Mouse (Mus musculus): ENCODE data around the gene Thtpa. TPM values are rescaled to one million over a fixed set of nuclear protein-coding genes. Genes with fewer than 3 reads are reported as not detected.

The Thtpa gene
- polyA plus RNA-seq, 1 experiment from 2014 or later: 19.8 TPM

DNA sequence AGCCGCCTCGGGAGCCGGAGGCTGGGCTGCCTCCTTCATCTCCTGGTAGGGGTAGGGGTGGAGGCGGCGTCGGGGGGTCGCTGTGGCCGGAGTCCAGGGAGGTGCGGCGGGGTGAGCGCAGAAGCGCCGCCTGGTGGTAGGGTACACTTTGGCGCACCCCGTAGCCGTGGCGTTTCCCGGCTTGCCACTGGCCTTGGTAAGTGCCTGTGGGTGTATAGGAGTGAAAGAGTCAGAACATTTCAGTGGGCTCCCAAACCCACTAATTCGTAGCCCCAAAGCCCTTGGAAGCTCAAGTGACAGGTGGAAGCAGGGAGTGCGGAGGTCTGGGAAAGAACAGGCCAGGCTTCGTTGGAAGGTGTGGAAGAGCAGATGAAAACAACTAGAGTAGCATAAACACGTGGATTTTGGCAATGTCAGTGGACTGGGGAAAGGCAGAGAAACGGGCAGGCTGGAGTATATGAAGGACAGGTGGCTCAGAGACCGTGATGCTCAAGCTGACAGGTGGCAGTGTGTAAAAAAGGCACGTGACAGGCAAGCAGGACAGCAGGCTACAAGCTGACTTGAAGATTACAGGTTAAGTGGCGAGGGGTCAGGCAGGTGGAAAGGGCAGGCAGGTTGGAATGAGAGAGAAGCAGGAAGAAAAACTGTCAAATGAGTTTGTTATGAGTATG, 19.5 kb downstream of the Thtpa start:
- no peak for ATAC-seq (ENCODE audit: insufficient number of reproducible peaks, insufficient read depth, low FRiP score, low read depth)
- Histone ChIP-seq H3K4me1 (ENCODE audit: control insufficient read depth, insufficient read depth, low read length) (peaks cover 19% of the 10 kb centered on the region; the same call in 1 of the 2 replicates), H3K4me2 (replicated peaks; ENCODE audit: low read depth, low read length) (peak overlapping the region; percentile 99), H3K9ac (replicated peaks; ENCODE audit: low read depth, low read length) (no peak overlapping the region), H3K27ac (ENCODE audit: low read length) (no peak overlapping the region), H3K36me3 (ENCODE audit: control insufficient read depth, insufficient read depth, low read length) (no peaks in the 10 kb centered on the region), H3K4me3 (ENCODE audit: low read depth, low read length) (peak overlapping the region; percentile 65), H3K27me3 (ENCODE audit: control insufficient read depth, insufficient read depth, low read length) (peaks cover 15% of the 10 kb centered on the region), H3K9me3 (ENCODE audit: control insufficient read depth, low read depth, low read length) (no peaks in the 10 kb centered on the region)
- whole genome bisulfite sequencing: 7% methylated on average over 26 of the region's 26 CpGs

DNA sequence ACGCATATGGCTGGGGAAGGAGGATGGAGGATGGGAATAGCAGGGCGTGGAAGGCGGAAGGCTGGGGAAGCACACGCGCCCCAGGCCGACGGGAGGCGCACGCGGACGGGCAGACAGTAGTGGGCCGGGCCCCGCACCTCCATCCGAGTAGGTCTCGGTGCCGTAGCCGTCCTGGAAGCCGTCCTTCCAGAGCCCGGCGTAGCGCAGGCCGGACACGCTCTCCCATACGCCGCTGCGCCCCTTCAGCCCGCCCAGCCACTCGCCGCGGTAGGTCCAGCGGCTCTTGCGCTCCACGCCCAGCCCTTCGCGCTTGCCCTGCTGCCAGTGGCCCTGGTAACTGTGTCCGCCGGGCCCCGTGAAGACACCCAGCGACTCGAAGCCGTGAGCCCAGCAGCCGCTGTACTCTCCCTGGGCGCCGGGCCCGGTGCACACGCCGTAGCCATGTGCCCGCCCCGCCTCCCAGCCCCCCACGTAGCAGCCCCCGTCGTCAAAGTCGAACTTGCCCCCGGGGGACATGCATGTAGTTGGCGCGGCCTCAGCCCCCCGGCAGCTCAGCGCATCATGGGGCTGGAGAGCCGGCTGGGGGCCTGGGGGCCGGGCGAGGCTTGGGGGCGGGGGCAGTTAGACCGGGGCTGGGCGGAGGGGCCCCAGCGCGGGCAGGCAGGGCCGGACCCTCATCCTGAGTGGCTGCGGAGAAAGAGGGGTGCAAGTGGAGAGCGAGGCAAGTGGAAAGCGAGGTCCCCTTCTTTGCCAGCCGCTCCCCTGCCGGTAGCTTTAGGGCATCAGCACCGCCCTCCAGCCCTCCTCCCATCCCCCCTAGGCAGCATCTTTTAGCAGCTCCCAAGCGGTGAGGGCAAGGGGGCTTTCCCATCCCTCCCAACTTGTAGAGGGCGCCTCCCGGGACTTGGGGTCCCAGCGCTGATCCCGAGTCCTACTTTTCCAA, 20.4 kb downstream of the Thtpa start:
- Histone ChIP-seq H3K4me3 (ENCODE audit: low read depth, low read length) (peak overlapping the region; percentile 65), H3K4me2 (replicated peaks; ENCODE audit: low read depth, low read length) (peak overlapping the region; percentile 99), H3K9me3 (ENCODE audit: control insufficient read depth, low read depth, low read length) (no peaks in the 10 kb centered on the region), H3K27me3 (ENCODE audit: control insufficient read depth, insufficient read depth, low read length) (peaks cover 15% of the 10 kb centered on the region), H3K27ac (ENCODE audit: low read length) (no peak overlapping the region), H3K4me1 (ENCODE audit: control insufficient read depth, insufficient read depth, low read length) (peaks cover 15% of the 10 kb centered on the region; the same call in 1 of the 2 replicates), H3K36me3 (ENCODE audit: control insufficient read depth, insufficient read depth, low read length) (no peaks in the 10 kb centered on the region), H3K9ac (replicated peaks; ENCODE audit: low read depth, low read length) (peak overlapping the region; percentile 40)
- under 1% methylated on average over 71 of the region's 78 CpGs for WGBS
- peak; percentile 37 for ATAC-seq (ENCODE audit: insufficient number of reproducible peaks, insufficient read depth, low FRiP score, low read depth)

DNA sequence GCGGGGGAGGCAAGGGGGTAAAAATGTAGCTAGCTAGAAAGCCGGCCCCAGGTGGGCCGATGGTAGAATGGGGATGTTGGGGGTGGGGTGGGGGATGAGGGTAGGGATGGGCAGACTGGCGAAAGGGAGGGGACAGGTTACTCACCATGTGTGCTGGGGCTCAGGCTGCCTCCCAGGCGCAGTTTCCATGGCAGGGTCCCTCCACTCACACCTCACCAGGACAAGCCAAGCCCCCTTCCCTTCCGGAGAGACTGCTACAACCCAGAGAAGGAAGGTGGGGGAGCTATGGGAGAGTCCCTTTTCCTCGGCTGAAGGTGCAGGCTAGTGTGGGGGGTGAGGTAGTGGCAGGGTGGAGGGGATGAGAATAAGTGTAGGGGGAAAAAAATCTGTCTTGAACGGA, 21.3 kb downstream of the Thtpa start:
- Histone ChIP-seq H3K36me3 (ENCODE audit: control insufficient read depth, insufficient read depth, low read length) (no peaks in the 10 kb centered on the region), H3K4me3 (ENCODE audit: low read depth, low read length) (peak overlapping the region; percentile 65), H3K9me3 (ENCODE audit: control insufficient read depth, low read depth, low read length) (no peaks in the 10 kb centered on the region), H3K4me2 (replicated peaks; ENCODE audit: low read depth, low read length) (peak overlapping the region; percentile 99), H3K4me1 (ENCODE audit: control insufficient read depth, insufficient read depth, low read length) (peaks cover 15% of the 10 kb centered on the region; the same call in 1 of the 2 replicates), H3K27me3 (ENCODE audit: control insufficient read depth, insufficient read depth, low read length) (peaks cover 15% of the 10 kb centered on the region), H3K27ac (ENCODE audit: low read length) (no peak overlapping the region), H3K9ac (replicated peaks; ENCODE audit: low read depth, low read length) (no peak overlapping the region; the same call in 1 of the 2 replicates)
- ATAC-seq (ENCODE audit: insufficient number of reproducible peaks, insufficient read depth, low FRiP score, low read depth): no peak
- 0% methylated on average over 8 of the region's 8 CpGs for WGBS

DNA sequence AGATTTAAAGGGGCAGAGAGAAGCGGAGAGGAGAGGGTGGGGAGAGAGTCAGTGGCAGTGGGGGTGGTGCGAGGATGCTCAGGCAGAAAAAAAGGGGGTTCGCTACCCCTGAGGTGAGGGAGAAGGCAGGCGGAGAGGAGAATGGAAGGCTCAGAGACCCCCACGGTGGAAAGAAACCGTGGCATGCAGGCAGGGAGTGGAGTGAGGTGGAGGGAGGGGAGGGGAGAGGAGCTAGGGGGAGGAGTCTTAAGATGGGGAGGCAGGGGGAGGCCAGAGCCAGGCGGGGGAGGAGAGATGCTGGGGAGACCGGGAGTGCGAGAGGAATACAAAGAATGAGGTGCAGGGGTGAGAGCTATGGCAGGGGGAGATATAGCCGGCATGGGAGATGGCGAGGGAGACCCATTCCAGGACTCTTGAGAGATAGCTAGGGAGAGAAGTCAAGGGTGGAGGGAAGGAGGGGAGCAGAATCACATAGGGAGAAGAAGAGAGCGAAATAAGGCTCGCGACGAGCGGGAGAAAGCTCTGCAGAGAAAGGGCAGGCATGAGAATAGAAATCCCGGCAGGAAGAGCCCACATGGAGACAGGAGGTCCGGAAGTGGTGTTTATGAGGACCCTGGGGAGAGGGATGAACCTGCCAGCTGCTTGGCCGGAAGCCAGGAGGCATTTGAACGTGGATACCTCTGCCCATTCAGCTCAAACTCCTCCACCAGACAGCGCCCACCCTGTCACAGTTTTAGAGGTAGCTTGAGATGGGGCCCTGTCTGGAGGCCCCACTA, 22.0 kb downstream of the Thtpa start, which contains the start of gene Jph4:
Gene Jph4 (minus strand): TSS at position 511 of the 776 bp plus-strand sequence.
- Histone ChIP-seq H3K4me3 (ENCODE audit: low read depth, low read length) (peak within 1 kb of the TSS; percentile 65; the same call in 1 of the 2 replicates), H3K9ac (replicated peaks; ENCODE audit: low read depth, low read length) (no peak within 1 kb of the TSS; the same call in 1 of the 2 replicates), H3K4me2 (replicated peaks; ENCODE audit: low read depth, low read length) (peak within 1 kb of the TSS; percentile 99), H3K27ac (ENCODE audit: low read length) (no peak within 1 kb of the TSS; the same call in 1 of the 2 replicates), H3K36me3 (ENCODE audit: control insufficient read depth, insufficient read depth, low read length) (no peaks in the 10 kb centered on the region), H3K4me1 (ENCODE audit: control insufficient read depth, insufficient read depth, low read length) (peaks cover 15% of the 10 kb centered on the region; the same call in 1 of the 2 replicates), H3K9me3 (ENCODE audit: control insufficient read depth, low read depth, low read length) (no peaks in the 10 kb centered on the region), H3K27me3 (ENCODE audit: control insufficient read depth, insufficient read depth, low read length) (peaks cover 15% of the 10 kb centered on the region)
- 3% methylated on average over 21 of the region's 21 CpGs for WGBS
- ATAC-seq (ENCODE audit: insufficient number of reproducible peaks, insufficient read depth, low FRiP score, low read depth): no peak

DNA sequence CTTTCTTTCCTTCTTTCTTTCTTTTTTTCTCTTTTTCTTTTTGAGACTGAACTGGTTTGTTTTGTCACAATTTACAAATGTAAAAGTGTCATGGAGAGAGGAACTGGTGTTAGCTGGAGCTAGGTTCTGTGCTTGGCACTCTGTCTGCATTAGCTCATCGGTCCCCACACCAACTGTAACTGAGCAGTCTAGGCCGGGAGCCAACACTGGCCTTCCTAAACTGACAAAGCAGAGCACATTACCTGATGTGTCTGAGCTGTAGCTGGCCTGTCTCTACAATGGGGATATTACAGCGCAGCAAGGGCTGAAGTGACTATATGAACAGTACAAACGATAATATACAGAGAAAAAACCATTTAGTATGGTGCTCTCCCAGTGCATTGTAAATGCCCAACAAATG, 24.3 kb downstream of the Thtpa start:
- H3K4me3 ChIP-seq (ENCODE audit: low read depth, low read length): no peak overlapping the region
- 84% methylated on average over 4 of the region's 4 CpGs for WGBS
- H3K9me3 ChIP-seq (ENCODE audit: control insufficient read depth, low read depth, low read length): no peaks in the 10 kb centered on the region
- no peak for ATAC-seq (ENCODE audit: insufficient number of reproducible peaks, insufficient read depth, low FRiP score, low read depth)
- H3K4me1 ChIP-seq (ENCODE audit: control insufficient read depth, insufficient read depth, low read length): peaks cover 15% of the 10 kb centered on the region; the same call in 1 of the 2 replicates
- no peak overlapping the region for H3K27ac ChIP-seq (ENCODE audit: low read length)
- no peak overlapping the region for H3K4me2 ChIP-seq (replicated peaks; ENCODE audit: low read depth, low read length)
- no peaks in the 10 kb centered on the region for H3K36me3 ChIP-seq (ENCODE audit: control insufficient read depth, insufficient read depth, low read length)
- H3K27me3 ChIP-seq (ENCODE audit: control insufficient read depth, insufficient read depth, low read length): peaks cover 5% of the 10 kb centered on the region
- H3K9ac ChIP-seq (replicated peaks; ENCODE audit: low read depth, low read length): no peak overlapping the region

DNA sequence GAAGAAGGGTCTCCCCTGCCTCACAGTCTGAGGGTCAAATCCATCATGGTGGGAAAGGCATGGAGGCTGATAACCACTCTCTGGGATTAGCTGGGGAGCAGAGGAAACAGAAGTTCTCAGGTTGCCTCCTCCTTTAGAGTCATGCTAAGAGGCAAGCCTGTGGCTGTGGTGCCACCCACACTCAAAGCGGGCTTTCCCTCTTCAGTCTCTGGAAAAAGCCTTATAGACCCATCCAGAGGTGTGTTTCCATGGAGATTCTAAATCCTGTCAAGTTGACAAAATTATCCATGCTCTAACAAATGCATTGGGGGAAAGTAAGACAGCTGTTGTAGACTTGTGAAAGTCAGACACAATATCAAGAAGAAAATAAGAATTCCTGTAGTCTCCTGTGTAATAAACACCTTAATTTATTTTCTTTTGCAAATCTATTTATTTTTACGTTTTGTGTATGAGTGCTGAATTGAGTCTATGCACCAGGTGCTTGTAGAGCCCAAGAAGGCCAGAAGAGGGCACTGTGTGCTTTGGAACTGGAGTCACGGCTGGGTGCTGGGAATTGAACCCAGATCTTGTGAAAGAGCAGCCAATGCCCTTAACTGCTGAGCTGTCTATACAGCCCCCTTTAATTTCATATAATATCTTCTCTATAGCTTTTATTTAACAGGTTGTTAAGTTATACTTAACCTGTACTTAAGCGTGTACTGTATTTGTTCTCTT, 25.0 kb downstream of the Thtpa start:
- Histone ChIP-seq H3K36me3 (ENCODE audit: control insufficient read depth, insufficient read depth, low read length) (no peaks in the 10 kb centered on the region), H3K27ac (ENCODE audit: low read length) (no peak overlapping the region), H3K9ac (replicated peaks; ENCODE audit: low read depth, low read length) (no peak overlapping the region), H3K4me3 (ENCODE audit: low read depth, low read length) (no peak overlapping the region), H3K9me3 (ENCODE audit: control insufficient read depth, low read depth, low read length) (no peaks in the 10 kb centered on the region), H3K4me2 (replicated peaks; ENCODE audit: low read depth, low read length) (no peak overlapping the region), H3K27me3 (ENCODE audit: control insufficient read depth, insufficient read depth, low read length) (no peaks in the 10 kb centered on the region), H3K4me1 (ENCODE audit: control insufficient read depth, insufficient read depth, low read length) (peaks cover 10% of the 10 kb centered on the region; the same call in 1 of the 2 replicates)
- WGBS: 71% methylated on average over 4 of the region's 4 CpGs
- ATAC-seq (ENCODE audit: insufficient number of reproducible peaks, insufficient read depth, low FRiP score, low read depth): no peak

DNA sequence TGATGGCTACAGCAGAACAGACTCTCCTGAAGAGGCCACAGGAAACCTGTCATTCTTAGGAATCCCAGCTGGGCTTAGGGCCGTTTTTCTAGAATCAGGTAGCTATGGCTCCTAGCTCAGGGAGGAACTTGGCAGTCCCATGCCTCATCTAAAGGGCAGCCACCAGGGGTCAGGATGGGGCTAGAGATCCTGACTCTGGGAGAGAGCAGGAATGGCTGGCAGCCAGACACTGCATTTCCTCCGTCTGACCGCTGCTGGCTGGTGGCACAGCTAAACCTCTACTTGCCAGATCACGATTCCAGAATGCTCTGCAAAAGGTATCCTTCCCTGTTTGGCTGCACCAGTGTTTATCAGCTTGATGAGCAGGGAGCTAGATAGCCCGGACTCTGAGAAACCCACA, 27.4 kb downstream of the Thtpa start:
- peak; percentile 88 for ATAC-seq (ENCODE audit: insufficient number of reproducible peaks, insufficient read depth, low FRiP score, low read depth)
- Histone ChIP-seq H3K4me3 (ENCODE audit: low read depth, low read length) (no peak overlapping the region), H3K9ac (replicated peaks; ENCODE audit: low read depth, low read length) (no peak overlapping the region), H3K4me2 (replicated peaks; ENCODE audit: low read depth, low read length) (peak overlapping the region; percentile 17; the same call in 1 of the 2 replicates), H3K36me3 (ENCODE audit: control insufficient read depth, insufficient read depth, low read length) (no peaks in the 10 kb centered on the region), H3K9me3 (ENCODE audit: control insufficient read depth, low read depth, low read length) (no peaks in the 10 kb centered on the region), H3K4me1 (ENCODE audit: control insufficient read depth, insufficient read depth, low read length) (peaks cover under 1% of the 10 kb centered on the region; the same call in 1 of the 2 replicates), H3K27me3 (ENCODE audit: control insufficient read depth, insufficient read depth, low read length) (no peaks in the 10 kb centered on the region), H3K27ac (ENCODE audit: low read length) (no peak overlapping the region)
- WGBS: 3% methylated on average over 5 of the region's 5 CpGs
